Comparison of ENCODE assay signal across 9 mouse cellular contexts in the genomic region with DNA sequence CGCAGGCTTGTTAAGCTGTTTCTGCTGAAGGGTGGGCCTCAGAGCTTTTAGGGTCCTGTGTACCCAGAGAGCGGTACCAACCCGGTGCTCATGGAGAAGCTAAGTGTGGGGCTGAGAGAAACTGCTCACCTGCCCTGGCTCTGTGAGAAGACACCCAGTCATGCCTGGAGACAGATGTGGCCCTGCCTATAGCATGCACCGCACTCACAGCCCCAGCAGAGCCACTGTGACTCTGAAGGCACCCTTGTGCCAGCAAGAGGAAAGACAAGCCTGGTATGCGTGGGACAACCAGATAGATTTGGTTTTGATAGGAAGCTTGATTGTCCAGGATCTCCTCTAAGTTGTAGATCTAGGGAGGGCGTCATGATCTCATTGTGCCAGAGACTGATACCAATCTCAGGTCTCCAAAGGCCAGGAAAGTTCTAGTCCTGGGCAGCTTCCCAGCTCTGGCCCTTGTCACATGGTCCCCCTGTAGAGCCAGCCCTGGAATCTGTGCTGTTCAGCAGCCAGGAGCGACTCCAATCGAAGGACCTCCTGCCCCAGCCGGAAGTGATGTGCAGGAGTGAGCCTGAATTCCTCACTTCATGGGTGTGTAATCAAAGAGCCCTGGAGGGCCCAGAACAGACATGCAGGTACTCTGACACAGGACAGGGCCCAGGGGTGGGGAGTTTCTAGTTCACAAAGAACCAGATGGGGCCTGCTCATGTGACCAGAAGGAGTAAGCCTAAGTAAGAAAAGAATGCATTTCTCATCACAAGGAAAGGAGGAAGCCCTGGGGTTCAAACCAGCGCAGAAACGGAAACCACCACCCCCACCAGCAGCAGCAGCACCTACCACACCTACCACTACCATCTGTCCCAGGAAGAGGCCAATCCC.
DNase-seq lines count a peak whose midpoint lies in the region; ATAC-seq lines count a peak whose summit lies in the region.
"Had no signal": no experiment of that assay in that cellular context is flagged by ENCODE, and none has a peak within 500 bp of the region (broad histone marks: within the 10 kb centered on the region; RNA-seq: fewer than 3 reads in every experiment).

No protein-coding gene starts in this region.

- H3K27me3 ChIP-seq in embryonic facial prominence, embryonic 10.5 days (replicated peaks; ENCODE audit: low read depth, poor library complexity, severe bottlenecking) = 0 out of 2 replicates have a peak, but pooled peaks cover 3% of the 10 kb centered on the region

- peak; percentile 68 for ATAC-seq in megakaryocyte progenitor cell, adult 5-6 weeks (replicated peaks; ENCODE audit: poor library complexity)

- H3K4me1 ChIP-seq in embryonic facial prominence, embryonic 10.5 days = peaks cover 18% of the 10 kb centered on the region

- H3K9me3 ChIP-seq in embryonic facial prominence, embryonic 10.5 days = peaks cover 3% of the 10 kb centered on the region; the same call in 1 of the 2 replicates

- no peak overlapping the region for H3K4me3 ChIP-seq in embryonic facial prominence, embryonic 10.5 days

- H3K27ac ChIP-seq in embryonic facial prominence, embryonic 10.5 days (replicated peaks) = peak overlapping the region; percentile 44
- H3K27ac ChIP-seq: kidney, postnatal 0 days had no signal

- DNase-seq in adrenal gland, adult 2 months = peak; percentile 56
- no peak for DNase-seq in adrenal gland, adult 18-20 months (ENCODE audit: low spot score in 2 of 2)
- DNase-seq in embryonic facial prominence, embryonic 10.5 days (ENCODE audit: low spot score) = no peak
- DNase-seq in kidney, adult 8-10 months = peak; percentile 16 to 38
- DNase-seq in left cerebral cortex, postnatal 25 days (ENCODE audit: low spot score in 2 of 2) = no peak
- DNase-seq in right cerebral cortex, postnatal 4 days = no peak
- no peak for DNase-seq in frontal cortex, postnatal 10 days (ENCODE audit: low spot score in 2 of 2)

- intact Hi-C loops in left cerebral cortex, postnatal 25 days (cut with DNase I) = no loop called here

- no peaks in the 10 kb centered on the region for H3K36me3 ChIP-seq in embryonic facial prominence, embryonic 10.5 days (replicated peaks)

- 84% methylated on average over 11 of the region's 11 CpGs for WGBS in embryonic facial prominence, embryonic 10.5 days

Comparison
In these comparisons a context has a peak if more than half of its experiments do, and no peak if none do; other contexts are left out.
1. DNase-seq: peak in adrenal gland, adult 2 months (single experiment) and kidney, adult 8-10 months (2 of 2); none in adrenal gland, adult 18-20 months (0 of 2), embryonic facial prominence, embryonic 10.5 days (single experiment), left cerebral cortex, postnatal 25 days (0 of 2), right cerebral cortex, postnatal 4 days (single experiment) and frontal cortex, postnatal 10 days (0 of 2).